Mouse (Mus musculus) brain, embryonic 18.5 days (tissue): ENCODE data around the gene Knop1.

Source experiments
- DNase-seq: peaks from one replicate; pipeline ENCODE4 v3.0.0-alpha.2; 2012; ENCODE audit warnings: low read depth, low spot score

Gene Knop1

DNA sequence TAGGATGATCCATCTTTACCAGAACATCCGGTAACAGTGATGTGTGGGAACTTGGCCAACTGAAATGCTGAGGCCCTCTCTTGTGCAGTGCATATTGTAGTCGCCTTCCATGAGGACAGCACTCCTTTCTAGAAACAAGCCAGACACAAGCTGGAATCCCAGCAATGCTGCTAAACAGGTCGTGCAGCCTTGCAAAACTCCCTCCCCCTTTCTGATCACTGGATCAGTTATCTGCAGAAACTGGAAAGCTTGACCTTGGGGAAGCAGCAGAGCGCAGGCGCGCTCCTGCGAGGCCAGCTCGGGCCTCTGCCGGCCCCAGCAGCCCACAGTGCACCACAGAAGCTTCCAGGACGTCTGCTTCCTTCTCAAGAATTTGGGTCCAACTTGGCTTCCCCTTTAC, 7.3 kb downstream of the Knop1 start:
- DNase-seq, result no peak

DNA sequence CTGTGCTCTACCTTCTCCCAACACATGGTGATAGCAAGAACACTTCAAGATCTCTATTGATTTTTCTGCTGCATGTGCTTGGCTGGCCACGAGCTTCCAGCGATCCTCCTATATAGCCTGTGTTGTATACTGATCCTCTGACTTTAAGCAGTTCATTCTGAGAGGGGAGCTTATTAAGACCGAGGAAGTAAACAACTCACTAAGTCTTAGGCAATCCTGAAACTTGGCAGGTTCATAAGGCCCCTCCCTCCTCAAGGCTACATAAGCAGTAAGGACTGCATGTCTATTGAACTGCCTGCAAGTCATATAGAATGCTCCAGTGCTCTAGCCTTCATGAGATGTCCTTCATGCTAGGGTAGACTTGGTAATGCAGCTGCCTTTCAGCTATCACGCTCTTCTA, 9.7 kb downstream of the Knop1 start:
- no peak for DNase-seq

DNA sequence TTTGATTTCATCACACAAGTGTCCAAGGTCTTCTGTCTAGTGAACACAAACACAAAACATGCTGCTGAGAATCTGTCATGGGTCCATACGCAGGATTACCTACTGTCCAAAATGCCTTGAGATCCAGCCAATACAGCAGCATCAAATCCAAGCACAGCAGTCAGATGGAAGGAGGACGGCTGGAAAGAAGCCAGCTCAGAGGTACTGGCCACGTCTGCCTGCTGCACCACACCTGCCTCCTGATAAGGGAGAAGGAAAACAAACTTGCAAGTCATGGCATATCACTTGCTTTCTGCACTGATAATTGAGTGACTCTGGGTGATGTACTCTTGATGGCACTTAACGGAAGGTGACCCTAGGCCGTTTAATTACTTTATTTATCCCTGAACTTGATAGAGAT, 10.9 kb downstream of the Knop1 start:
- no peak for DNase-seq

DNA sequence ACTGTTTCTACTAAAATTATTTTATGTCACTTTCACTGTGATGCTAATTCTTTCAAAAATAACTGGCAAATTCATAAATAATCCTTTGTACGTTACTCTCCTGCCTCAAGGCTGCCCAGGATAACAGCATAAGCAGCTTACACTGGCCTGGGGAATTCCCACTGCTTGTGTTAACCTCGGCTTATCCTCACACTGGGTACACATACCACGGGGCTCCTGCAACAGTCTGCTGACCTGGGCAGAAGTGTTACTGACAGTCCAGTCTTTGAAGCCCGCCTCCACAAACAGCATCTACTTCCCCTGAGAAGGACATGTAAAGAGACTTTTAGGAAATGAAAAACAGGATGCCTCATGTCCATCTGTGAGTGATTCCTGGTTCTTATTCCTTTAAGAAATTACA, 13.1 kb downstream of the Knop1 start:
- no peak for DNase-seq

DNA sequence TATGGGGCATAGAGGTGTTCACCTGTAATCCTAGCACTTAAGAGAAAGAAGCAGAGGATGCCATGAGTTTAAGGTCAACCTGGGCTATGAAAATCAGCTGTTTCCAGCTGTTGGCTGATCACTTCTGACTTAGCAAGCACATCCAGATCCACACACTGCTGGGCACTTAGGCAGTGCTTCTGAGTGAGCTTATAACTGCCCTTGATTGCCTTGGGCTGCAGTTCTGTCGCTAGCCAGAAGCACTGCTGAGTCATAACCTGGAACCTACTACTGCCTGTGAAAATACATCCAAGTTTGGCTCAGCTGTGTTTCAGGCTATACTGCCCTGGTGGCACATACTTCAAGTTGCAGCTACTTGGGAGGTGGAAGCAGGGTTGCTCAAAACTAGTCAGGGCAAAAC, 14.3 kb downstream of the Knop1 start:
- no peak for DNase-seq

DNA sequence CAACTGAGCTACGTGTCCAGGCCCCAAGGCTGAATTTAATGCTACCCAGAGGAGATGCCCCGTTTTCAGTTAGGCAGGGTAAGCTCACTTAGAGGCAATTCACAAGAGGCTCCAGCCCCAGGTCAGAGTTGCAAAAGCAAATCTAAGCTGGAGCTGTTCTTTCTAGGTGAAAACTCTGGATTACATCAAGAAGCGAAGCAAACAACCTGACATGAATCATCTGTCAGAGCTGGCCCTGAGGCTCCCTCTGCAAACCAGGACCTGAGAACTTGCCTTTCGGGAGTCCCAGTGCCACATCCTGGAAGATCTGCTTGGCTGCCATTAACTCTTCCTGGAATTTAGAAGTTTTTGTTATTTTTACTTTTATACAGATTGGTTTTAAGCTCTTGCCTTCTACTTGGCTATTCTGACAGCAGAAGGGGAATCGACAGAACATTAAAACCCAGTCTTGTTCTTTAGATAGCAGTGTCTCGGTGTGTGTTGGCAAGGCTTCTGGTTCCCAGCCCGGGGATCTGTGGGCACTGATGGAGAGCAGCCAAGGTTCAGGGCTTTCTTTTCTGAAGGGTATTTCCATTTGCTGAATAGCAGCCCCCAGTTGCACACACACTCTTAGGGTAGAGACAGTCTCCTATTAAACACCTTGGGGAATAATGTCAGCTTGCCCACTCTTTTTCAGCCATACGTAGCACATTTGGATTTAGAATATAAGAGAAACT, 14.9 kb downstream of the Knop1 start:
- no peak for DNase-seq

DNA sequence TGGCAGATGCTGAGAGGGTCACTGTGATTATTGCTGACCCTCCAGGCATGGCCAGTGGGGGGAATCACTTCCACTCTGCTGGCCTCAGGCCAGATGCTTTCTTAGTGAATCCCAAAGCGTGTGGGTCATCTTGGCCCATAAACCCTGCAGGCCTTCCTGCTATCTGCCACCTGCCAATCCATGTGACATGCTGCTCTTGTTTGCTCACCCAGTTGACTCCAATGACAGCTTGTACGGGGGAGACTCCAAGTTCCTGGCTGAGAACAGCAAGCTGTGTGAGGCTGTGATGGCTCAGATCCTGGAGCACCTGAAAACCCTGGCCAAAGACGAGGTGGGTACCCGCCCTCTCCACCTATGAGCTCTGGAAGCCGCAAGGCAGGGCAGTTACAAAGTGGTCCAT, 18.2 kb downstream of the Knop1 start:
- no peak for DNase-seq

DNA sequence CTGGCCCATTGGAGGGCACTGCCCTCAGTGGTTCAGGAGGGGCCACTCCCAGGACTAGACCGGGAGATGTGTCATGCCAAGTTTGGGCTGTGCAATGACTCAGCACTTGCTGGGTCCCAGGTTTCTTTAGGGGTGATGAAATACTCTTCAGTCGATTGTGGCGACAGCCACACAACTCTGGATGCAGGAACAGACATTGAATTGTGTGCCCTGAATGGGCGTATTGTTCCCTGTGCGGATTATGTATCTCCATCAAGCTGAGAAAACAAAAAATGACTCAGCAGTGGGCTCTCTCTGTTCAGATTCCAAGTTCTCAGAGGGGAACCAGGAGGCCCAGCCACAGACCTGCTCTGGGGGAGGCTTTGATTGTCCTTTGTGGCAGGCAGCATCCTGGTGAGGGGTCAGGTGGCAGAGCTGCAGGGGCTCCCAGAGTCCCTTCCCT, 28.1 kb downstream of the Knop1 start:
- no peak for DNase-seq

DNA sequence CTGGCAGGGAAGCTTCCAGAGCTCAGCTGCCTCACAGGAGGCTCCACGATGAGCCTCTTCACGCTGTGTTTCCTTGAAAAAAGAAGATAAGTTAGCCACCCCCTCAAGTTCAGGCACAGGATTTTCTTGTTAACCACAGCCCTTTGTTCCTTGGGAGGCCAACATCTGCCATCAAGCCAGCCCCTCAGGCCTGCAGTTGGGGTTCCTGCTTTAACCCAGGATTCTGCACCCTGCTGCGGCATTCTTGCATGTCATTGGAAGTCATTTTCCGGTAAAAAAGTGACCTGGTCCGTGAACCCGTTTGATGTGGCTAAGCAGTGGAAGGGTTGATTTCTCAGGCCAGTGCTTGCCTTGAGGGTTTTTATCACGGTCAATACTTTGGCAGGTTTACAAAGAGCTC, 31.6 kb downstream of the Knop1 start:
- no peak for DNase-seq

DNA sequence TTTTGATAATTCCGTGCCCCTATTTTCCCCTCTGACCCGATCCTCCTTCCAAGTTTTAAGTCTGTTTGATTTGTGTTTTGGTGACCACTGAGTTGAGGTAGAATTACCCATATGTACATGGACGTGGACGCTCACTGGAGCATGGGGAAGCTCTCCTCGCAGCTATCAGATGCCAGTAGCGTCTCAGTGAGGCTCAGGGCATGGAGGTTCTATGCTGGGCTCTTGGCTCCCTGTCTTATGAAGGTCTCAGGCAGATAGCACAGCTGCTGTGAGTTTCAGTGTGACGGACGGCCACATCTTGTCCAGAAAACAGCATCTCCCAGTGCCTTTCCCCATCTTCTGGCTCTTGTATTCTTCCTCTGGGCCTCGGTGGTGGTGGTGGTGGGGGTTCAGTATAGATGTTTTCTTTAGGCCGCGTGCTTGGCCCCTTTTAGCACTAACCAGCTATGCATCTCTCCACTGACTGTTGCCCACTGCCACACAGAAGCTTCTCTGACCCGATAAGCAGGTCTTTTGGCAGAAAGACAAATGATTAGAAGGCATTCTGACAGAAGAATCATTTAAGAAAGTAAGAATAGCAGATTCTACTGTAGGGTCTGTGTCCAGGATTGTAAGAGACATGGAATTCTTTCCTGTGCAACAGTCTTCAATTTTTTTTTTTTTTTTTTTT, 34.0 kb downstream of the Knop1 start:
- DNase-seq, result no peak

DNA sequence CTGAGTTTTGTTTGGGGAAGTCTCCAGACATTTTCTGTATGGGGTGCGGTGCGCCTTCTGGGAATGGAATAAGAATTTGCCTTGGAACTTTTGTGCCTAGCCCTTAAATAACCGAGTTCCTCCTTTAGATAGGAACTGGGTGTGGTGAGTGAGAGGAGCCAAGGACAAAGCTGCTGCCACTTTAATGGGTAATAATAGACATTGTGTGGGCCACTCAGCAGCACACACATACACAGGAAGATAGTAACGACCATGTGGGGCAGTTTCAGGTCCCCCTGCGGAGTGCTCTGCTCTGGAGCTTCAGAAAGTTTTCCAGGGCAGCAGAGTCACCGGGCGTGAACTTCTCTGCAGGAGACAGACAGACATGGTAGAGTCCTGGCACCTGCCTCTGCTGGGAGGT, 34.7 kb downstream of the Knop1 start:
- no peak for DNase-seq

DNA sequence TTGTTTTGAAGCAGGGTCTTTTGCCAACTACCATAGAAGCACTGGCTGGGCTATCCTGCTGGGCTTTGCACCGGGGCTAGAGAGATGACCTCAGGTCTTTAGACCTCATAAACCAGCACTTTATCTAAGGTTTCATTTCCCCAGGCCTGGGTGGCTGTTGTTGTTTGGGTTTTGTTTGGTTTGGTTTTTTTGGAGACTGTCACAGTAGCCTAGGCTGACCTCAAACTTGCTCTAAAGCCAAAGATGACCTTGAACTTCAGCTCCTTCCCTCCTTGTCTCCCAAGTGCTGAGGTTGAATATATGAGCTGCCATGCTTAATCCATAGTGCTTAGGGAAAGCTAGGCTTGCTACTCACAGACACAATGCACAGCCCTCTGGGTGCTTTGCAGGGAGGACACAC, 36.4 kb downstream of the Knop1 start:
- DNase-seq, result no peak

DNA sequence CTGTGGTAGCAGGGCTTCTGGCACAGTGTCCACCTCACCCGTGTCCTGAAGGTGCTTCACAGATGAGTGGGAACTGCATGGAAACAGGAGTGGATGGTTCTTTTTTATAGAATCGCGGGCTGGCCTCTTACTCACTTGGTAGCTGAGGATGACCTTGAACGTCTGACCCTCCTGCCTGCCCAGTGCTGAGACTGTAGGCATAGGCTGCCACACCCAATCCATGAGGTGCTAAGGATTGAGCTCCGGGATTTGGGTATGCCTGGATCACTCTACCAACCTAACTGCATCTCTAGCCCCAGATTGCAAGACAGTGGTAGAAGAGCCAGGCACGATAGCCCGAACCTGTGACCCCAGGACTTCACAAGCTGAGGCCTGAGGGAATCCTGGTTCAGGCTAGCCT, 38.3 kb downstream of the Knop1 start:
- DNase-seq, result no peak

DNA sequence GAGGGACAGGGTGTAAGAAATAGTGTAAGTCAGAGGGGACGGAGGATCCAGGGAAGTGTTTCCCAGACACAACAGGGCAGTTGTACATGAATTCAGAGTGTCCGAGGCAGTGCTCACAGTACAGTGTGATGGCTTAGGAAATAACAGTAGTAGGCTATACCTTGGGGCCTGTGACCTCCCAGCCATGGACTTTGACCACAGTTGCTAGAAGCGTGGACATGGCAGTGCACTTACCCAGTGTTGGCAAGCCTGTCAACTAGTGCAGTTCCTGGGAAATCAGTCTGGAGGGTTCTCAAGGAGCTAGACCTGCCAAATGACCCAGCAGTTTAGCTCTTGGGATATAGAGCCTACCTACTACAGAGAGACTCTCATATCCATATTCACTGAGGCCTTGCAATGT, 39.8 kb downstream of the Knop1 start:
- no peak for DNase-seq

DNA sequence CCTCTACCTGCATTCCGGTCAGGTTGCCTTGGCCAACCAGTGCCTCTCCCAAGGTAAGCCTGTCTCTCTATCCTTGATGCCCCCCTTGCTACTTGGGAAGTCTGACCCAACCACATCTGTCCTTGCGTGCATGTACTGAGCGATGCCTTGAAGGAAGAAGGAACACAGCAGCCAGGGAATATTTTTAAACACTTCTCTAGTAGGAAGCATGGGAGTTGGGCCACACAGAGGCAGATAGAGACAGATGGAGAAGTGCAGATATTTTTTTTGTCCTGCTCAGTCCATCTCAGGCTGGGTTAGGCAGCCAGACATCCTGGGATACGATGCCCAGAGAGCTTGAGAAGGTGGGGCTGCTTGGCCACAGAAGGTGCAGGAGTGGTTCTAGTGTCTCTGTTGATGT, 42.5 kb downstream of the Knop1 start:
- no peak for DNase-seq

DNA sequence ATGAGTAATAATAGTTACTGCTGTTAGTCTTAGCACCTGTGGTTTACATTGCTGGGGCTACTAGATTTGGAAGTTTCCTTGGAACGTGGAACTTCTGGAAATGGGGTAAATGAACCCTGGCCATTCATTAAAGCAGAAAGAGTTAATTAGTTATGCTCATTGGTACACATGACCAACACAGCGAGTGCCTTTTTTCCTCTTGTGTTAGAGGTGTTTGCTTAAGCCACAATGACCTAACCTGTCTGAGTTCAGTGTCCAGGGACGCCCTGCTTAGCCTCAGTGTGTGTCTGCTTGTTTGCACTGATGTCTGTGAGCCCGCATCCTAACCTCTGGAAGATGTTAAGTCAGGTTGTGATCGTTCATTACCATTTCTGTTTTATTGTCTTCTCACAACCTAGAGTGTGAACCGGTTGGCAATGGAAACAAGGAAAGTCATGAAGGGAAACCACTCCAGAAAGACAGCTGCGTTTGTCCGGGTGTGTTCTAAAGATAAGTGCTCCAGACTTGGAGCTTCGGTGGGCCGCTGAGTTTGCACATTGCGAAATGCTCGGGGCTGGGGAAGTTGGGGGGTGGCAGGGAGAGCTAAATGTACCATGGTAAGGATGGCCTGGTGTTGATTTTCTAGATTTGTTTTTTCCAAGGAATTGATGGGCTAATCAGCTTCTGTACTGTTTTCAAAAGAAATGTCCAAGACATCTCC, 44.5 kb downstream of the Knop1 start:
- DNase-seq, result no peak

DNA sequence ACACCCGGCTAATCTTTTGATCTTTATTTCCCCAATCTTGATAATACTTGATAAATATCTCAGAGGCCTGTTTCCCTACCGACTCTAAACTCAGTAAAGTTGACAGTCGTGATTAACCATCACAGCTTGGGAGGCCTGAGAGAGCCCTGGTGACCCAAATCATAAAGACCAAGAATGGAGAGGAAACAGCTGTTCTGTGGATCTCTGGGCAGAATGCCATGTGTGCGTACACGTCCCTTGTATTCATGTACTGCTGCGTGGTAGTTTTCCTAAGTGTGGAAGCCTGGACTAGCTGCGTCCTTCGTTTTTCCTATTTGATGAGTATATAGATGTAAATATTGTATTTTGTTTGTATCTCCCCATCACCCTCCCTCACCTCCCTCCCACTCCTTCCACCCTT, 48.2 kb downstream of the Knop1 start:
- no peak for DNase-seq

DNA sequence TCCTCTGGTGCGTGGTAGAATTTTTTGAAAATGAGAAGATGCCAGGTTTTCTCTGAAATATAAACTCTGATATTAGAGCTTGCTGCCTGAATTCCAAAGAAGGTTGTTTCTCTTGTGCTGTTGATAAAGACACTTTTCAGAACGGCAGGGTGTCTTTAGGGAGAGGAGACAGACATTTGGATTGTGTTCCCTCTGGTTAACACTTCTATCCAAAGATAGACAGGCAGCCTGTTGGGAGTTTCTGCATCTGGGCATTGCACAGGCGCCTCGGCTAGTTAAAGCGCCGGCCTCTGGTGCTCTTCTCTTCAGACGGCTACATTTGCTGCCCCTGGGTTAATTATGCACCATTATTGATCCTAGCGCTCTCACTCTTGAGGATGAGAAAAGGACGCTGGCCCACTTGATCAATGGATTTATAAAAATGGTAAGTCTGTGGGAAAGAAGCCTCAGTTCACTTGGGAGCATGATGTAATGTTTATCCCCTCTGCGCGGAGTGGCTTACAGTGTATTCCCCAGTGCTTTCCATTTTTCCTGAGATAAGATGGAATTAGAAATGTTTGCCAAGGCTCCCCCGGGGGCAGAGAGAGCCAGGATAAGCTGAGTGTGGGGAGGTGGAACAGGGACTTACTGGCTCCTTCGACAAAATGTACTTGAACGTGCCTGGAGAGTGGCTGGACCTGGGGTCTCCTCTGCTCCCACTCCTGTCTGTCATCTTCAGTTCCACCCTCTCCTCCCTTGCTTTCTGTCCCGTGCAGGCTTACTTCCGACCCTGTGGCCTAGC, 49.2 kb downstream of the Knop1 start:
- DNase-seq, result no peak

DNA sequence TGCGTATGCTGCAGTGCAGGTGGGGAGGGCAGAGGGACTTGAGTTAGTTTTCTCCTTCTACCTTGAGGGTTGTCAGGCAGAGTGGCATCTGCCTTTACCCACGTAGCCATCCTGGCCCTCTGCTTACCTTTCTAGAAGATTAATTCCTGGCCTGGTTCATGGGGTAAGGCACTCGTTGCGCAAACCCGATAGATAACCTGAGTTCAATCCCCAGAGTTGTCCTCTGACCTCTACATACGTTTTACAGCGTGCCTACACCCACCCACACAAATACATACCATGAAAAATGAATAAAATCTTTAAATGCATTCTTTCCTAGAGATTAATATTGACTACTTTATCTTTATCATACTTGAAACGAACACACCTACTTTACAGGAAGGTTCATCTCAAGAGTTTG, 52.6 kb downstream of the Knop1 start:
- no peak for DNase-seq

DNA sequence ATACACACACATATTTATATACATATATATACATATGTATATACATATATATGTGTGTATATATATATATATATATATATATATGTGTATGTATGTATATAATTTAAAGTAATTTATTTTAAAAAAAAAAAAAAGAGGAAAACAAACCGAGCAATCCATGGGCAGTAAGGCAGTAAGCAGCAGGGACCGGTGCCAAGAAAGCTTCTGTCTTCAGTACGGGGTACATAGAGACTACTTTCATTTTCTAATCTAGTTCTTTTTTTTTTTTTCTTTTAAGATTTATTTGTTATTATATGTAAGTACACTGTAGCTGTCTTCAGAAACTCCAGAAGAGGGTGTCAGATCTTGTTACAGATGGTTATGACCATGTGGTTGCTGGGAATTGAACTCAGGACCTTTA, 54.3 kb downstream of the Knop1 start:
- no peak for DNase-seq

DNA sequence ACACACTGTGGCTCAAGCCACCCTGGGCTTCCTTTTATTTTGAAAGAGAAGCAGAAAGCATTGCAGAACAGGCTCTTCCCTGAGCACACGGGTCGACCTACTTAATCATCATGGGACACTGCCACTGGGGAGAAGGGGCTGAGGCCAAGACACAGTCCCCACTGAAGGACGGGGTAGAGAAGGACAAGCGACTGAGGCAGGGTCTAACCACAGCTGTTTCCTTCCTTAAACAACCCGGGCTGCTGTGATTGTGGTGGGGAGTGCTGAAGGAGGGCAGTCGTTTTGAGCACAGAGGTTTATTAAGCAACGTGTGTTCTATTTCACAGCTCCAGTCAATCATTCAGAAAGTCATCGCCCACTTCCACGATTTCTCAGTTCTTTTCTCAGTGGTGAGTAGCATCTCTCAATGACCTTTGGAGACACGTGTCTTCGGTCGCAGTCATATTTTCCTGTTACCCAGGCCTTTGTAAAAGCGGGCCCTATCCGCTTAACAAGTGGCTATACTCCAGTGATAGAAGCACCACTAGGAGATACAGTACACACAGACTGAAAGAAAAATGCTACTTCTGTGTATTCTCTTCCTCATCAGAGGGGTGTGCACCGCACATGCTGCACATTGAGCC, 55.8 kb downstream of the Knop1 start:
- DNase-seq, result no peak

DNA sequence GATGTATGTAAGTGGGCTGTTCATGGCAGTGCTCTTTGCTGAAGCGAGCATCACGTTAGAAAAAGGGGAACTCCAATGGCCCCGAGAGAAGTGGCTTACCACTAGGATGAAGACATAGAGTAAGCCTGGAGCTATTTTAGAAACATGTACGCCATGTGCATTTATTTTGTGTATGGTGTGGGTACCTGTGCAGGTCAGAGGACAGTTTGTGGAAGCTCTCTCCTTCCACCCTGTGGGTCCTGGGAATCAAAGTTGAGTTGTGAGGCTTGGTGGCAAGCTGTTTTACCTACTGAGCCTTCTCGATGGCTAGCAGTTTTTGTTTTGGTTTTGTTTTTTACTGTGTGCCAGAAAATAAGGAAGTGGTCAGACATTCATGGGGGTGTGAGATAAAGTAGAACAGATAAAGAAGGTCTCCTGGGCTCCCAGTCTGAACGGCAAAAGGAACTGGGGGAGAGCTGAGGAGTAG, 57.9 kb downstream of the Knop1 start:
- no peak for DNase-seq
